Mouse (Mus musculus) ES-Bruce4 (cell line): Measurements from ENCODE around the gene Arhgap8. TPM values are rescaled to one million over a fixed set of nuclear protein-coding genes. Genes with fewer than 3 reads are reported as not detected.

Source experiments
- H3K27ac ChIP-seq: 2 replicates; pipeline ENCODE4 v1.5.1; 2012; ENCODE audit warnings: low read length, inconsistent platforms; ENCODE audit not compliant: insufficient read depth
- H3K27me3 ChIP-seq: 2 replicates; pipeline ENCODE4 v1.6.1; 2012; ENCODE audit warnings: mild to moderate bottlenecking, low read length, inconsistent platforms; ENCODE audit not compliant: control insufficient read depth, poor library complexity, insufficient read depth, severe bottlenecking
- H3K36me3 ChIP-seq: 2 replicates; pipeline ENCODE4 v1.6.1; 2012; ENCODE audit warnings: inconsistent platforms, mild to moderate bottlenecking, low read length, moderate library complexity; ENCODE audit not compliant: control insufficient read depth, poor library complexity, insufficient read depth, severe bottlenecking
- H3K4me1 ChIP-seq: one replicate; pipeline ENCODE4 v1.8.1; 2011; ENCODE audit warnings: low read length; ENCODE audit not compliant: control insufficient read depth, insufficient read depth
- H3K4me3 ChIP-seq: 2 replicates; pipeline ENCODE4 v1.5.1; 2011; ENCODE audit warnings: low read depth, mild to moderate bottlenecking, low read length
- H3K9ac ChIP-seq: 2 replicates; pipeline ENCODE4 v1.6.1; 2012; ENCODE audit warnings: low read depth, mild to moderate bottlenecking, inconsistent platforms; ENCODE audit not compliant: poor library complexity, severe bottlenecking
- H3K9me3 ChIP-seq: replicated peaks from 2 replicates; pipeline ENCODE4 v1.6.1; 2012; ENCODE audit warnings: mild to moderate bottlenecking, low read length, inconsistent platforms; ENCODE audit not compliant: control insufficient read depth, poor library complexity, insufficient read depth, severe bottlenecking
- CTCF ChIP-seq: IDR thresholded peaks from one replicate; pipeline ENCODE4 v1.8.1; 2011; ENCODE audit warnings: low read depth, low read length
- EP300 ChIP-seq: IDR thresholded peaks from 2 replicates; pipeline ENCODE4 v1.6.1; 2011; ENCODE audit warnings: low read depth, low read length; ENCODE audit not compliant: insufficient read depth
- POLR2A ChIP-seq: IDR thresholded peaks from one replicate; pipeline ENCODE4 v1.8.1; 2011; ENCODE audit warnings: low read length; ENCODE audit not compliant: insufficient read depth
- polyA plus RNA-seq: library from polyadenylated mRNA; stranded (reverse); fragments of >200 nt; gene quantifications from 2 replicates; pipeline ENCODE4 v1.2.4, GENCODE M21; 2011; ENCODE audit warnings: low read depth; ENCODE audit not compliant: missing spikeins, insufficient read depth, insufficient read length

The Arhgap8 gene
- polyA plus RNA-seq, 1 experiment = 41.1 TPM

GRCm38 (mm10) chr15:84775421-84776174, 55.7 kb downstream of the Arhgap8 start:
- TF ChIP-seq POLR2A (no peak), EP300 (no peak), CTCF (no peak)
- Histone ChIP-seq H3K4me1 (no peaks in the 10 kb centered on the region), H3K27me3 (no peaks in the 10 kb centered on the region), H3K9me3 (no peaks in the 10 kb centered on the region), H3K9ac (no peak overlapping the region), H3K36me3 (no peaks in the 10 kb centered on the region), H3K27ac (no peak overlapping the region), H3K4me3 (no peak overlapping the region)

GRCm38 (mm10) chr15:84778587-84778986, 58.7 kb downstream of the Arhgap8 start:
- Histone ChIP-seq H3K27ac (no peak overlapping the region), H3K9ac (no peak overlapping the region), H3K36me3 (no peaks in the 10 kb centered on the region), H3K27me3 (no peaks in the 10 kb centered on the region), H3K9me3 (no peaks in the 10 kb centered on the region), H3K4me1 (no peaks in the 10 kb centered on the region), H3K4me3 (no peak overlapping the region)
- no peak for TF ChIP-seq CTCF
- TF ChIP-seq POLR2A = no peak
- TF ChIP-seq EP300 = no peak

- Histone ChIP-seq H3K27ac (no peak overlapping the region), H3K9me3 (no peaks in the 10 kb centered on the region), H3K4me1 (no peaks in the 10 kb centered on the region), H3K9ac (no peak overlapping the region), H3K27me3 (no peaks in the 10 kb centered on the region), H3K36me3 (no peaks in the 10 kb centered on the region), H3K4me3 (no peak overlapping the region)
- TF ChIP-seq CTCF (no peak), EP300 (no peak), POLR2A (no peak)
Measured at GRCm38 (mm10) chr15:84784812-84785211, 65.0 kb downstream of the Arhgap8 start.

GRCm38 (mm10) chr15:84787161-84787560, 67.3 kb downstream of the Arhgap8 start:
- Histone ChIP-seq H3K36me3 (no peaks in the 10 kb centered on the region), H3K4me1 (no peaks in the 10 kb centered on the region)
- TF ChIP-seq EP300 = no peak
- TF ChIP-seq POLR2A = no peak
- no peak for TF ChIP-seq CTCF

GRCm38 (mm10) chr15:84793649-84794048, 73.8 kb downstream of the Arhgap8 start:
- no peak overlapping the region for H3K9ac ChIP-seq
- H3K36me3 ChIP-seq = no peaks in the 10 kb centered on the region; the same call in 1 of the 2 replicates
- no peaks in the 10 kb centered on the region for H3K9me3 ChIP-seq
- H3K27me3 ChIP-seq = no peaks in the 10 kb centered on the region
- TF ChIP-seq EP300 (no peak), POLR2A (no peak), CTCF (peak; percentile 14)
- no peak overlapping the region for H3K4me3 ChIP-seq
- H3K27ac ChIP-seq = no peak overlapping the region
- H3K4me1 ChIP-seq = no peaks in the 10 kb centered on the region

More at GRCm38 (mm10) chr15:84787161-84787560, 67.3 kb downstream of the Arhgap8 start:
- no peaks in the 10 kb centered on the region for H3K27me3 ChIP-seq
- no peak overlapping the region for H3K27ac ChIP-seq
- no peaks in the 10 kb centered on the region for H3K9me3 ChIP-seq
- no peak overlapping the region for H3K9ac ChIP-seq
- no peak overlapping the region for H3K4me3 ChIP-seq

- Histone ChIP-seq H3K4me1 (no peaks in the 10 kb centered on the region), H3K9ac (no peak overlapping the region), H3K27ac (no peak overlapping the region), H3K27me3 (no peaks in the 10 kb centered on the region), H3K4me3 (no peak overlapping the region), H3K9me3 (no peaks in the 10 kb centered on the region), H3K36me3 (no peaks in the 10 kb centered on the region; the same call in 1 of the 2 replicates)
- no peak for TF ChIP-seq POLR2A
- no peak for TF ChIP-seq CTCF
- no peak for TF ChIP-seq EP300
Measured at GRCm38 (mm10) chr15:84800132-84800531, 80.3 kb downstream of the Arhgap8 start.
